8 mouse cellular contexts compared by ENCODE assay signal in the genomic region with DNA sequence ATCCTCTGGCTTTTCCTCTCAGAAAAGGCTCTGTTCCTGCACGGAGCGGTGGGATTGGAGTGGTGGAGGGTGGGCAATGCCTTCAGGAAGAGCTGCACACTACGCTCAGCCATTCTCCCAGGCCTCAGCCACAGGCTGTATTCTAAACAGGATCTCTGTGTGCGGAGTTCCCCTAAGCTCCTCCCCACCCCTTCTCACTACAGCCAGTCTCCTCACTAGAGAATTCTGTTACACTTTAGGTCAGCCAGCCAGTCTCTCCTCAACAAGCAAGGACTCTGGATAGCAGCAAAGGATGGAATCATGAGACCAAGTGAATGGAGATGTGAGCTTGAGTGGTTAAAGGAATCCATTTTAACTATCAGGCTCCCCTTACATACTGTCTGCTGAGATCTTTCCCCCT. TPM values are rescaled to one million over a fixed set of nuclear protein-coding genes. Genes with fewer than 3 reads are reported as not detected.
A peak's percentile ranks its signal among the peaks of the same experiment; 100 is the strongest.
DNase-seq lines count a peak whose midpoint lies in the region; ATAC-seq and TF ChIP-seq lines count a peak whose summit lies in the region.

No protein-coding gene starts in this region.

- peak overlapping the region; percentile 13; the same call in 1 of the 2 replicates for H3K4me3 ChIP-seq in forebrain, embryonic 15.5 days
- peak overlapping the region; percentile 75 for H3K4me3 ChIP-seq in liver, embryonic 12.5 days
- H3K4me3 ChIP-seq in stomach, embryonic 14.5 days (ENCODE audit: low read depth, low read length): no peak overlapping the region

- no peak for TF ChIP-seq POLR2A in brain, embryonic 14.5 days (IDR thresholded peaks at IDR 0.05; ENCODE audit: borderline replicate concordance, extremely low read depth, insufficient read depth, insufficient read length, poor library complexity, severe bottlenecking)

- H3K9ac ChIP-seq in forebrain, embryonic 15.5 days (replicated peaks): peak overlapping the region; percentile 22
- H3K9ac ChIP-seq in liver, embryonic 12.5 days: peak overlapping the region; percentile 85
- H3K9ac ChIP-seq in stomach, embryonic 14.5 days (replicated peaks; ENCODE audit: low read depth, low read length): no peak overlapping the region

- WGBS in forebrain, embryonic 15.5 days: 30% methylated on average over 4 of the region's 4 CpGs
- 48% methylated on average over 4 of the region's 4 CpGs for WGBS in liver, embryonic 12.5 days (ENCODE audit: insufficient replicate concordance)
- WGBS in stomach, embryonic 14.5 days: 24% methylated on average over 4 of the region's 4 CpGs

- H3K4me2 ChIP-seq in forebrain, embryonic 15.5 days (replicated peaks): peak overlapping the region; percentile 95
- H3K4me2 ChIP-seq in liver, embryonic 12.5 days: peak overlapping the region; percentile 96
- H3K4me2 ChIP-seq in stomach, embryonic 14.5 days (replicated peaks; ENCODE audit: low read depth, low read length): peak overlapping the region; percentile 25; the same call in 1 of the 2 replicates

- no peaks in the 10 kb centered on the region for H3K36me3 ChIP-seq in forebrain, embryonic 15.5 days
- H3K36me3 ChIP-seq in liver, embryonic 12.5 days: peaks cover 26% of the 10 kb centered on the region
- no peaks in the 10 kb centered on the region for H3K36me3 ChIP-seq in stomach, embryonic 14.5 days (ENCODE audit: control insufficient read depth, insufficient read depth, low read length)

- TF ChIP-seq CTCF in brain, embryonic 14.5 days (IDR thresholded peaks at IDR 0.05; ENCODE audit: borderline replicate concordance, extremely low read depth, insufficient read depth, insufficient read length): no peak

- peaks cover 79% of the 10 kb centered on the region for H3K4me1 ChIP-seq in forebrain, embryonic 15.5 days
- peaks cover 88% of the 10 kb centered on the region for H3K4me1 ChIP-seq in liver, embryonic 12.5 days
- H3K4me1 ChIP-seq in stomach, embryonic 14.5 days (ENCODE audit: control insufficient read depth, insufficient read depth, low read length): peaks cover 31% of the 10 kb centered on the region

- peak overlapping the region; percentile 14; the same call in 1 of the 2 replicates for H3K27ac ChIP-seq in forebrain, embryonic 15.5 days (replicated peaks)
- peak overlapping the region; percentile 92 for H3K27ac ChIP-seq in liver, embryonic 12.5 days
- peak overlapping the region; percentile 13; the same call in 1 of the 2 replicates for H3K27ac ChIP-seq in stomach, embryonic 14.5 days (ENCODE audit: low read length)

- no peaks in the 10 kb centered on the region for H3K9me3 ChIP-seq in forebrain, embryonic 15.5 days
- H3K9me3 ChIP-seq in liver, embryonic 12.5 days (replicated peaks): no peaks in the 10 kb centered on the region
- H3K9me3 ChIP-seq in stomach, embryonic 14.5 days (ENCODE audit: control insufficient read depth, low read depth, low read length): no peaks in the 10 kb centered on the region

- no peaks in the 10 kb centered on the region for H3K27me3 ChIP-seq in forebrain, embryonic 15.5 days
- H3K27me3 ChIP-seq in liver, embryonic 12.5 days (replicated peaks): peaks cover 8% of the 10 kb centered on the region
- H3K27me3 ChIP-seq in stomach, embryonic 14.5 days (ENCODE audit: control insufficient read depth, insufficient read depth, low read length): no peaks in the 10 kb centered on the region

- ATAC-seq in cerebellum, adult (ENCODE audit: insufficient number of reproducible peaks, low FRiP score, low TSS enrichment): peak; percentile 42; the same call in 1 of the 2 replicates
- ATAC-seq in forebrain, embryonic 15.5 days (replicated peaks): no peak
- ATAC-seq in liver, embryonic 12.5 days: peak; percentile 46; the same call in 1 of the 2 replicates
- ATAC-seq in stomach, embryonic 14.5 days (ENCODE audit: insufficient number of reproducible peaks, insufficient read depth, low FRiP score, low read depth): no peak

- DNase-seq in cerebellum, postnatal 4 days (ENCODE audit: low spot score in 2 of 2): no peak
- peak; percentile 63 for DNase-seq in brain, embryonic 14.5 days (ENCODE audit: low read depth)
- DNase-seq in adrenal gland, postnatal 10 days: no peak
- DNase-seq in thymus, postnatal 25 days: no peak

RNA-seq across cellular contexts. Expression of a gene that starts 3.1 kb away (rescaled TPM):
- 53.1 and 74.0 TPM in 2 replicates for polyA plus RNA-seq in brain, embryonic 14.5 days (2012; rRNA removed)
- polyA plus RNA-seq in forebrain, embryonic 15.5 days (2015; fragmentation: Nextera tagmentation; extraction: Ambion mirVana): 33.1 and 33.3 TPM in 2 replicates
- polyA plus RNA-seq in liver, embryonic 12.5 days (2016; fragmentation: Nextera tagmentation; extraction: Ambion mirVana): 342 and 350 TPM in 2 replicates
- polyA plus RNA-seq in stomach, embryonic 14.5 days (2014; fragmentation: Nextera tagmentation; extraction: Ambion mirVana): 7.1 and 7.2 TPM in 2 replicates
- 10 to 100 TPM; 15.2 to 30.9 TPM for total RNA-seq in adrenal gland, postnatal 10 days (2021)

RNA-seq across cellular contexts. Expression of a gene that starts 29.4 kb away (rescaled TPM):
- 13.4 and 13.6 TPM in 2 replicates for polyA plus RNA-seq in brain, embryonic 14.5 days (2012; rRNA removed)
- polyA plus RNA-seq in forebrain, embryonic 15.5 days (2015; fragmentation: Nextera tagmentation; extraction: Ambion mirVana): 11.3 and 13.2 TPM in 2 replicates
- 5.8 and 6.6 TPM in 2 replicates for polyA plus RNA-seq in liver, embryonic 12.5 days (2016; fragmentation: Nextera tagmentation; extraction: Ambion mirVana)
- polyA plus RNA-seq in stomach, embryonic 14.5 days (2014; fragmentation: Nextera tagmentation; extraction: Ambion mirVana): 17.3 and 20.9 TPM in 2 replicates
- 10 to 100 TPM; 18.6 to 25.2 TPM for total RNA-seq in adrenal gland, postnatal 10 days (2021)

Comparison
In these comparisons a context has a peak if more than half of its experiments do, and no peak if none do; other contexts are left out.
1. ATAC-seq: peak in cerebellum, adult (single experiment) and liver, embryonic 12.5 days (single experiment); none in forebrain, embryonic 15.5 days (single experiment) and stomach, embryonic 14.5 days (single experiment).
2. H3K27ac ChIP-seq: peak in every context shown above with its lines; median percentile 92 in liver, embryonic 12.5 days; 14 in forebrain, embryonic 15.5 days; 13 in stomach, embryonic 14.5 days.
3. H3K4me2 ChIP-seq: peak in every context shown above with its lines; median percentile 96 in liver, embryonic 12.5 days; 95 in forebrain, embryonic 15.5 days; 25 in stomach, embryonic 14.5 days.